Mouse (Mus musculus) spleen, postnatal 14 days (tissue): Measurements from ENCODE around the gene Ifi47.
"Not testable (repeated sequence)": the region's sequence is repeated elsewhere in the genome, so short reads cannot be mapped to it uniquely, and the experiment has no call there.

Experiments
- DNase-seq, 2 experiments: peaks; one replicate each; pipeline ENCODE4 v3.0.0; 2021 to 2022; ENCODE audit warnings: low spot score in 2 of 2

Gene Ifi47

DNA sequence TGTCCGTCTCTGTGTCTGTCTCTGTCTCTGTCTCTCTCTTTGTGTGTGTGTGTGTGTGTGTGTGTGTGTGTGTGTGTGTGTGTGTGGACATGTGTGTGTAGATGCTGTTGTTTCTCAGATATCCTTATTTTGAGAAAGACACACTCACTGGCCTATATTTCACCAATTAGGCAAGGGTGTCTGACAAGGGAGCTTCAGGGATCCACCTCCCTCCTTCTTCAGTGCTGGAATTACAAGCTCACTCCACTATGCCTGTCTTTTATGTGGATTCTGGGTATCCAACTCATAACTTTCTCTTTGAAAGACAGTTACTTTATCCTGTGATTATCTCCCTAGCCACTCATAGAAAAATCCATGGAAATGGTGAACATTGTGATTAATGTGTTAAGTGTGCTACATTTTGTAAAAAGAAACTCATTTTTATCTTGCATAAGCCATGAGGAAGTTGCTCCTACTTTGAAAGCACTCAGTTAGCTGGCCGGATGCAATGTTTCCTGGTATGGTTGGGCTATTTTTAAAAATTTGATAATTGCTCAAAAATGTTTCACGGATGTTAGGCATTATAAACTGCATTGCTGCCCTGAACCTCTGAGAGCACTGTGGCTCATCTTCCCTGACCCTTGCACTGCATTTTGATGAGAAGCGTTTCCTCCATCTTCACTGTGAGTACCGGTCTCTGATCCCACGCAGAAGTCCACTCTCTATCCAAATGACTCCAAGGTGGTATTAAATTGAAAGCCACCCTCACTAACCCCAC, at the start of gene Ifi47:
Gene Ifi47, plus strand, starts transcription at position 587 of the 757 bp plus-strand sequence.
- DNase-seq, result not testable (repeated sequence)

DNA sequence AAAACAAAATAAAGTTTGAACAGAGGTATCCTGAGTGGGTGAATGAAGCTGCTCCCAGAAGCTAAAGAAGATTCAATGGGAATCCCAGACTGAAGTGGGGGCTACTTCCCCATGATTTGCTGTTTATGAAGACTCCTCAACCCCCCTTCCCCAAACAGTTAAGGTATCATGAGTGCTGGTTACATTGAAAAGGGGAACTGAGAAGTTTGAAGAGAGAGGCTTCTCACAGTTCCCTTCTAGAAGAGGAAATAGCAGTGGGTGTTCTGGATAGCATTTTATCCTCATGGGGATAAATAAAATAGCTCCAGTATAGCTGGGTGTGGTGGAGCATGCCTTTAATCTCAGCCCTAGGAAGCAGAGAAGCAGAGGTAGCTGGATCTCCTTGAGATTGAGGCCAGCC, 26.3 kb upstream of the Ifi47 start:
- not testable (repeated sequence) for DNase-seq

DNA sequence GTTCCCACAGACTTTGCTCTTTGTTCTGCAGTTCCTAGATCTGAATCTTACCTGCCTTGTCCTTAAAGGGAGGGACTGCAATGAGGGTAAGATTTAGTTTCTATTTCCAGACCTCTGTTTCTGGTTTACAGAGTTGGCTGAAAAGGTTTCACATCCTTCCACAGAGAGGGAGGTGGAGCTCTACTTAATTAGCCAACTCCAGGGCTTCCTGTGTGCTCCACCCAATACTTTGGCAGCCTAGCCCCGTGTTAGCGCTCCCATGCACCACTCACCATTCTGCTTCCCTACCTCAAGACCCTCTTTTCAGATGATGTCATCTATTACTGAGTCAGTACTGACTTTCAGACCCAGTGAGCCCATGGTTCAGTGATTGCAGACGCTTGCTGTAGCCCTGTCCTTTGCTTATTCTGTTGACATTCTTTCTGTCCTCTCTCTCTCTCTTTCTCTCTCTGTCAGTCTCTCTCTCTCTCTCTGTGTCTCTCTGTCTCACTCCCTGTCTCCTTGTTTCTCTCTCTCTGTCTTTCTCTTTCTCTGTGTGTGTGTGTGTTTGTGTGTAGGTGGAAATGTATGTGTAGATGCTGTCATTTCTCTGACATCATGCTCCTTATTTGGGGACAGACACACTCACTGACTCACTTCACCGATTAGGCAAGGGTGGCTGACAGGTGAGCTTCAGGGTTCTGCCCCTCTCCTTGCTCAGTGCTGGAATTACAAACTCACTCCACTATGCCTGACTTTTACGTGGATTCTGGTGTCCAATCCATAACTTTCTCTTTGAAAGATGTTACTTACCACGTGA, 25.1 kb upstream of the Ifi47 start, which contains the start of gene 9930111J21Rik2:
Gene 9930111J21Rik2, minus strand, starts transcription at position 150 of the 799 bp plus-strand sequence.
- not testable (repeated sequence) for DNase-seq

DNA sequence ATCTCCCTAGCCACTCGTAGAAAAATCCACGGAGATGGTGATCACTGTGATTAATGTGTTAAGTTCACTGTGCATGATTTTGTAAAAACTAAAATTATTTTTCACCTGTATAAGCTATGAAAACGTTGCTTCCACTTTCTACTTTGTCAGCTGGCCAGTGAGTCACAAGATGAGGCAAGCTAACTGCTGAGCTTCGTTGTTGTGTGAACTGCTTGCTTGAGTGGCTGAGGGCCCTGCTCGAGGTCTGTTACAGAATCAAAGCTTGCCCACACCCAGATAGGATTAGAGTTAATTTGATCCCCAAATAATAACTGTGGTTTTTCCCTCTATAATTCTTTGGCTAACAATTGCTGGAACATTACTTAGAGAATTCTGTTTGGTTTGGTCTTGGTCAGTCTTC, 24.5 kb upstream of the Ifi47 start:
- DNase-seq, result not testable (repeated sequence)

DNA sequence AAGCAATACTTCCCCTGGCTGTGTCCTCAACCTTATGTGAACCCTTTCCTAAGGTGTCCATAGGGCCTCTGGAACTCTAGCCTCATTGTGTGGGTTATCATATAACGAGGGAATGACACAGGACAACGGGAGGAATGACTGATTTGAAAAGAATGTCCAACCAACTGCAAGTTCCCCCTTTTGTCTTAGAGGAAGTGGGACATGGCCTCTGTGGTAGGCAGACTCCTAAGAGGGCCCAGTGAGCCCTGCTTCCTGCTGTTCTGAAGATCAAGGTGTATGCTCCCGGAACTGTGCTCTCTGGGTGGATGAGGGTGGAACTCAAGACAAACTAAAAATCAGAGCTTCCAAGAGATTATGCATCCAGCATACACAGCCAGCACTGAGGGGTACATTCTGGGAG, 16.3 kb upstream of the Ifi47 start:
- DNase-seq, result not testable (repeated sequence)

DNA sequence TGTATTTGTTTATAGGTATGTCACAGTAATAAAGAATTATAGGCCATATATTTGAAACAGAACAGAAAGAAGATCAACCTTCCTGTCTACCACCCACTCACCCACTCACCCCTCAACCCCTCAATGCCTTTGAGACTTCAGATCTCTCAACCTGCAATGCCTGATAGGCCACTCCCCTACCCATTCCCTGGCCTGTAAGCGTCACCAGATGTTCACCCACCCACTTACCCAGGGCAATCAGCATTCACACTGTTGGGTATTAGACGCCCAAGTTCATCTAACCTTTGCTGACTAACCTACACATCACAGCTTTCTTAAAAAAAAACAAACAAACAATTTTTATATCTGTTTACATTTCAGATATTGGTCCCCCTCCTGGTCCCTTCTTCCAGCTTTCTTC, 14.5 kb upstream of the Ifi47 start:
- not testable (repeated sequence) for DNase-seq

DNA sequence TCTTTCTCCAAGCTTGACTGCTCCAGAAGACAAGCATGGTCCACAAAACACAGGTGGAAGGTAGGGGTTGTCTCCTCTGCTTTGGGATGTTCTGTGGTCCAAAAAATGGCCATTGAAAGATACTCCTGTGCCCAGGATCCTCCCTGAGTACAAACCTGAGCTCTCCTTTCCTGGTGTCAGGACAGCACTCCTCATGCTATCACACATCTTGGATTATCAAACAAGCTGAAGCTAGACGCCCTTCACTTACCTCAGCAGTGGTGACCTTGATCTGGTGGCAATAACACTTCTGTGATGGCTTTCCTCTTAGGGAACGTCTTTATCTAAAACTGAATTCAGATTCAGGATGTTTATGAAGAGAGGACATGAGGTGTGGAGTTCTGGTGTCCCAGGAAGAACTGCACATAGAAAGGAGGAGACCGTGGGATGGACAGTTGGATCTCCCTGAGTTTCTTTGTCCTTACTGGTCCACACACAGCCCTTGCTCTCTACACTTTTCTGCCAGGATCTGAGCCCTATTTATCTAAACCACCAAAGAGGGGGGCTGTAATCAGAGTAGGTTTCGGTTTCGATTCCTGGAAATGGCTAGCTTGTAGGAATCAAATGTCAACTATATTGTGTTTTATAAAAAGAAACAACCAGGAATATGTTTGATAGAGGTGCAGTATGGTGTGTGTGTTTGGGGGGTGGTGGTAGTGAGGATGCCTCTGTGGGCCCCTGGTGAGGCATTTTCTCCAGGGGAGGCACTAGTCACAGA, 12.5 kb upstream of the Ifi47 start, which contains the start of gene Tgtp2:
Gene Tgtp2, minus strand, starts transcription at position 494 of the 757 bp plus-strand sequence.
- DNase-seq, result not testable (repeated sequence)

DNA sequence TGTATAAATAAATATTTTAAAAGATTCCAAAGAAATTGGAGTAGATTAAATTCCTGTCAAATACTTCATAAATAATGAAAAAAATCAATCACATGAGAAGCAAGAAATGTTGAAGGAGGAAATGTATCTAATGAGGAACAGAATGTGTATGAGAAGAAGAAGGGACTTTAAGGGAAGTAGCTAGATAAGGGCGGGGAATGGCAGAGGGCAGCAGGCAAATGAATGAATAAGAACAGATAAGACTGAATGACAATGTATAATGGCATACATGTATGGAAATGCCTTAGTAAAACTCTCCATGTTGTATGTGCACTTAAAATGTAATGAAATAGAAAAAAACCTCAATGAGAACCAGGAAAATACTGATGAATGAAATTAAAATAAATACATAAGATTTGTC, 8.0 kb upstream of the Ifi47 start:
- no peak for DNase-seq

DNA sequence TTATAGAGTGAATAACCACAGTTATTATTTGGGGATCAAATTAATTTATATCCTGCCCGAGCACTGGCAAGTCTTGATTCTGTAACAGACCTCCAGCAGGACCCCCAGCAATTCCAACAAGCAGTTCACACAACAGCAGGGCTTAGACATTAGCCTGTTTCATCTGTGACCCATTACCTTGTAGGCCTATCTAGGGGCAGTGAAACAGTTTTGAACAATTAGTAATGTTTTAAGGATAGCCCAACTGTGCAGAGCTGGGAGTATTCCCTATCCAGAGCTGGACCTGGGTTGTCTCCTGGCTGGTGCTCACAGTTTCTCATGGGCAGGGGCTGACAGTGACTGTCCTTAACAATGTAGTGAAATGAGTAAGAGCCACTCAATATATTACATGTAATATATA, 625 bp downstream of the Ifi47 start:
- no peak for DNase-seq

DNA sequence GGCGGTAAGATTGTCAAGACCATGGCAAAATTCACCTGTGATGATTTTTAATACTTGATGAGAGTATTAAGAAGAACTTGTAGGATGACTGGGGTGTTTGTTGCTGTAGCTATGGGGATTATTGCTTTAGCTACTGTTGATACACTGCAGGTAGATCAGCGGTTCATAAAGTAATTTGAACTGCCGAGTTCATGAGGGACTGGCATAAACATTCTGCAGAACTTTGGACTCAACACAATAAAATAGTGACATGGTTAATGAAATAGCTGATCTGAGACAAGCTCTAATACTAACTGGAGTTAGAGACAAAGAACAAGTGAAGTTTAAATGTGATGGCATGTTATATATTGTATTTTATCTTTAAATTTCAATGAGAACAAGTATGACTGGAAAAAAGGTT, 2.3 kb downstream of the Ifi47 start:
- no peak for DNase-seq

DNA sequence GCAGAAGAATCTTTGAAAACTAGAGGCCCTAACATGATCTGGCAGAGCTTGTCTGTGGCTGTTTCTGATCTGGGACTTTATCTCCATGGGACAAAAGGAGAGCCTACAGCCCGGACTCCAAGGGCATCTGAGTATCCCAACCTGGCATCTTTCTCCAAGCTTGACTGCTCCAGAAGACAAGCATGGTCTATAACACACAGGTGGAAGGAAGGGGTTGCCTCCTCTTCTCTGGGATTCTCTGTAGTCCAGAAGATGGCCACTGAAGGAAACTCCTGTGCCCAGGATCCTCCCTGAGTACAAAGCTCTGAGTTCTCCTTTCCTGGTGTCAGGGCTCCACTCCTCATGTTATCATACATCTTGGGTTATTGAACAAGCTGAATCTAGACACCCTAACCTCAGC, 4.2 kb downstream of the Ifi47 start:
- no peak for DNase-seq

DNA sequence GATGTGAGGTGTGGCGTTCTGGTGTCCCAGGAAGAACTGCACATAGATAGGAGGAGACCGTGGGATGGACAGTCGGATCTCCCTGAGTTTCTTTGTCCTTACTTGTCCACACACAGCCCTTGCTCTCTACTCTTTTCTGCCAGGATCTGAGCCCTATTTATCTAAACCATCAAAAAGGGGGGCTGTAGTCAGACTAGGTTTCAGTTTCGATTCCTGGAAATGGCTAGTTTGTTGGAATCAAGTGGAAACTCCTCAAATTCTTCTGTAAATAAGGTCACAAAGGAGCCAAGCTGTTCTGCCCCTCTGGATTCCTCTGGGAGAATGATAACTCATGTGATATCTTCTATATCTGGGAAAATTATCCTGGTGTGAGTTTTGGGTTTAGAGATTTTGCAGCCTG, 5.0 kb downstream of the Ifi47 start:
- no peak for DNase-seq

DNA sequence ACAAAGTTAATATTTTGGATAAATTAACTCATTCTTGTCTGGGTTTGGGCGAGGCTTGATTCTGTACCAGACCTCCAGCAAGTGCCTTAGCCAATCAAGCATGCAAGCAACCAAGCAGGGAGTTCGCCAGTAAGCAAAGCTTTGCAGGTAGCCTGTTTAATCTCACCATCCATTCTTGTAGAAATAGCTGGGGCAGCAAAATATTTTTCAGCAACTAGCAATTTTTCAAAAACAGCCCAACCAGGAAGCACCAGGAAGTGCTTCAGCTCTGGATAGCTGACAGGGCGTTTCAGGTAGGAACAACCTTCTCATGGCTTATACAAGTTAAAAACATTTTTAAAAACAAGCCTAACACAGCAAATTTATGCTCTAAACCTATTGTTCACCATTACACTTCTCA, 5.5 kb downstream of the Ifi47 start:
- DNase-seq, result no peak

DNA sequence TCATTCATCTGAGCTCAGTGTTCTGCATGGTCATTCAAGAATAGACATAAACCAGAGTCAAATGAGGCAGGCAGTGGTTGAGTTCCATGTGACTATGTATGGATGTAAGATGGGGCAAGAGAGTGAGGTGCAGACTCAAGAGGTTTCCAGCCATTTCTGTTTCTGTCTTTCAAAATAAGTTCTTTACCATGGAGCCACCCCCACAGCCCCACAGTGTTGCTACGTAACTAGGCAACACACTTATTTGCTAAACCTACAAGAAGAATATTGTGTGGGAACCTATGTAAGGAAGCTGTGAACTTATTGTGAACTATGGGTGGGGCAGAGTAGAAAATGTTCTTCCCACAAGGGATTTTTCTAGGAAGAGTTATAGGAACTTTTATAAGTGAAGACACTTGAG, 6.8 kb downstream of the Ifi47 start:
- DNase-seq, result no peak

DNA sequence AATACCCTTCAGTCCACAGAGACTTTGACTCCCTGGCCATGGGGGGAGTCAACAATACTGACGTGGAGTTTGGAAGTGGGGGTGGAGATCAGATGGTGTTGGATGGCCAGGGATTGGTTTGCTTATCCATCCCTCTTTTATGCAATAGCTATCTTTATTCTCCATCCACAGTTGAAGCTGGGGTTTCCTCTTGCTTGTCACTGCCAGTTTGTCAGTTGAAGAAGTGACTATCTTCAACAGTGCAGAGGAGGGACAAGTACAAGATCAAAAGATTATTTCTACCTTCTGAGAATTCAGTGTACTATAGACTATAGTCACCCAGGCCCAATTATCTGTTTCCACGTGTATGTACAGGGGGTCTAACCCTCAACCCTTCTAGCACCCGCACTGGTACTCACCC, 7.4 kb downstream of the Ifi47 start:
- no peak for DNase-seq

DNA sequence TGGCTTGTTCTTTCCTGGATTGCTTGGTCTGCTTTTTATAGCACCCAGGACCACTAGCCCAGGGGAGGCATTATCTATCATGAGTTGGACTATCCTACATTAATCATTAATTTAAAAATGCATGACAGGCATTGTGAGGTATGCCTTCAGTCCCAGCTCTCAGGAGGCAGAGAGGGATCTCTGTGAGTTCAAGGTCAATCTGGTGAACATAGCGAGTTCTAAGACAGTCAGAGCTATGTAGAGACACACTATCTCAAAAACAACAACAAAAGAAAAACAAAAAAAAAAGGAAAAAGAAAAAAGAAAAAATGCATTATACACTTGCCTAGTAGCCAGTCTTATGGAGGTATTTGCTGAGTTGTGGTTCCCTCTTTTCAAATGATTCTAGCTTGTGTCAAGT, 8.0 kb downstream of the Ifi47 start:
- no peak for DNase-seq

DNA sequence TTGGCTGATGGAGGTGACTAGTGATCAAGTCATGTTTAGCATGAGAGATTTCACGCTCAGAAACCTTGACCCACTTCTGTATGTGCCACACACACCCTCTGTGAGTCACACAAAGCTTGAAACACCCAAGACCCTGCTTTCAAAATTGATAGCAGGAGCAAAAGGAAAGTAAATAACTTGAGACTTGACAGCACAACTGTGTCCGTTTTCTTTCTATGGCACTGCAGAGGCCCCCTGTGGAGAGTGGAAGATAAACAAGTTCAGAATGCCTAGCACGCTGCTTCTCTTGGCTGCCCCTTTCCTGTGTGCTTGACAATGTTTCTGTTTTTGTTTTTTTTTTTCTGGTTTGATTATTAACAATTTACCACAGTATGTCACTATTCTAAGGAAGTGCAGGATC, 8.5 kb downstream of the Ifi47 start:
- no peak for DNase-seq

DNA sequence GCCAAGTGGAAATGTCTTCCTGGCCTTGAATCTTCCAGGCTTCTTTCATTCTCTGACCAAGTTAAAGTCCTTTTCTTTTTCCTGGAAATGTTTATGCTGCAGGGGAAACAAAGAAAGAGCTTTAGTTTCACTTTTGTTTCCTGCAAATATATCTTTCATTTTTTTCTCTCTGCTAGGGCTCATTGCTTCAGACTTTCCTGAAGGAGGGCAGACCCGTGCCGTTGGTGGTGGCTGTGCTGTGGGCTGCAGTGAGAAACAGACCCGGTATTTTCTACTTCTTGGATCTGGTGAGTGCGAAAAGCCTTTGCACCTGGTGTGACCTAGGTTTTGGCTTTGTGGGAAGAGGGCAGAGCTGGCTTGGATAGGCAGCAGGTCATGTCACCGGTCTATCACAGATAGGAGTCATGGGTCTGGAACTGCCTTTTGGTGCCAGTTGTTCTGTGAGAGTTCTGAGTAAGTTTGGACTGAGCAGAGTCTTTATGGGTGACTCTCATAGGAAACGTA, 10.5 kb downstream of the Ifi47 start:
- no peak for DNase-seq

DNA sequence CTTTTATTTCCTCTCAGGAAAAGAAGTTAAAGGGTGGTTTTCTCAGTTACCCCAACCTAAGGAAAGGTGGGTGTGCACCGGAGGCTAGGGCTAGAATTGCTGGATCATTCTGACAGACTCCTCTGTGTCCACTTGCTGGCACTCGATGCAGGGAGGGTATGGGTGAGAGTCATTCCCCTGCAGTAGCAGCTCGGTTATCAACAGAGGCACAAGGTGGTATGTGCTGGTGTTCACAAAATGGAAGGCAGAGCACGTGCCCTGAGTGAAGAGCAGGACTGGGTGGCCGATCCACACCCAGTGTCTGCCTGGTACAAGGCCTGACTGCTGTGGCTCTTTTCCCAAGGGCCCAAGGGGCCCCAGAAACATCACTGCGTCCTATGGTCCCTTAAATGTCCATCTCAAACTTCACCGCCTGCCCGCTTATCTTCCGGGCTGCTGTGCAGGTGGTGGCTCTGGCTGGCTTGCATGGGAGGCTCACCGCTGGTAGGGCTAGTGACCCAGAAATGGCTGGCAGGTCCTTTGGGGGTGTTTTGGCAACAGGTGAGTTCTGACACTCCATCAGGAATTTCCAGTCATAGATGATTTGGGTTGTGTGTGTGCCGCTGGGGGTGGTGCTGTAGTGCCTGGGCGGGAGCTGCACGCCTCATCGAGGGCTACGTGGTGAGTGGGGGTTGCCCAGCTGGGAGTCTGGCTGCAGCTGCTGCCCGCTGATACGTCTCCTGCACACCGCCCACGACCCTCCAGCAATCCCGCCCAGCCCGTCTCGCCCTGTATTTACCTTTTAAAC, 11.6 kb downstream of the Ifi47 start:
- peak; percentile 47 to 60 for DNase-seq

DNA sequence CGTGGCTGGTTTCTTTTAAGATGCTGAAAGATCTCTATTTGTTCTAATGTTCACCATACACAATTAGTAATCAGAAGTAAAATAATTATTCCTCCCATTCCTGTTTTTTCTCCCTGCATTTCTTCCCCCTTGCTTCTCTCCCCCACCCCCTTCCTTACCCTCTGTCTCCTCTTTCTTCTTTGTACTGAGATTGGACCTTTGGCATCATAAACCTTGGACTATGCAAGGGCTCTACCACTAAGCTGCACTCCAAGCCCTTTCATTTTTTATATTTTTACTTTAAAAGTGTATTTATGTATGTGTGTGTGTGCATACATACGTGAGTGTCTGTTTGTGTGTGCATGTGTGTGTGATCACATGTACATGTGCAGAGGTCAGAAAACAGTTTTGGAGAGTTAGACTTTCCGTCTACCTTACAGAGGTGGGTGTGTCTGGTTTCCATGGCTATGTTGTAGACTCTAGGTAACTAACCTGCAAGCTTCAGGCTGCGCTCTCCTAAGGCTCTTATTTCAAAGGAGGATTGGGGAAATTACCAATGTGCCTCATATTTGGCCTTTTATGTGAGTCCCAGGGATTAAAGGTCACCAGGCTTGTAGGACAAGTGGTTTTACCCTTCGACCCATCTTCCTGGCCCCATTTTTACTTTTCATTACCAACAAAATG, 12.7 kb downstream of the Ifi47 start:
- DNase-seq, result no peak
